Mouse (Mus musculus) spleen, adult 10 weeks (tissue): ENCODE data around the gene Eri2. TPM values are rescaled to one million over a fixed set of nuclear protein-coding genes. Genes with fewer than 3 reads are reported as not detected.

Source experiments
- polyA plus RNA-seq: library from polyadenylated mRNA; stranded (reverse); fragments of 350-450 nt; fragmentation: Illumina TruSeq; extraction: RNeasy Lipid Tissue Mini Kit (QIAGEN cat#74804); gene quantifications from one replicate; pipeline ENCODE4 v1.2.3, GENCODE M21; 2015; ENCODE audit warnings: low replicate concordance; ENCODE audit not compliant: insufficient read depth

The Eri2 gene
- polyA plus RNA-seq, result 12.9 TPM

DNA sequence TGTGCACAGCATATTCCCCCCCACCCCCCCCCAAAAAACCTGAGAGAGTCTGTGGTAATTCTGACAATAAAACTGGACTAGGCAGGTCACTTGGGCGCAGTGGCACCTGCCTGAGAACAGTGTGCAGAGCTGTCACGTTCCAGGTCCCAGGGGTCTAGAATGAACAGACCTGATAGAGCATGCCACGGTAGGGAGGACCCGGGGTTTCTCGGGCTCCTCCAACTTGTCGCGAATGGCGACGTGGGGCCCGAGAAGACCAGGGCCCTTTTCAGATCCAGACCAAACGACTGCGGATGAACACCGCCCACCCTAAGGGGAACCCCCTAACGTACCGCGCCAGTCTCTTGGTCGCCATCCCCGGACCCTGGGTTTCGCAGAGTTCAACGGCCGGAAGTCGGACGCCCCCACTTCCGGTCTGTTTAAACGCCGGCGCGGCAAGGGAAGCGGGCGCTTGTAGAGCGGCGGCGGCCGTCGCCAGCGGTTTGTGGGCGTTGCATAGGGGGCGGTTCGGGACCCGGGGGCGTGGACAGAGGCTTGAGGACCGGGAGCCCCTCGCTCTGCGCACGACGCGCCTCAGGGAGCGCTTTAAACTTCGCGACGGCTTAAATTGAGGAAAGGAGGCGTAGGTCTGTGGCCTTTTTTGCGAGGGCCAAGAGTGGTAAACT lies at the start of gene Eri2, which contains the start of gene Rexo5:
Gene Eri2 (minus strand): TSS at position 473 of the 665 bp plus-strand sequence.
Gene Rexo5 (plus strand): TSS at position 421 of the 665 bp plus-strand sequence.

DNA sequence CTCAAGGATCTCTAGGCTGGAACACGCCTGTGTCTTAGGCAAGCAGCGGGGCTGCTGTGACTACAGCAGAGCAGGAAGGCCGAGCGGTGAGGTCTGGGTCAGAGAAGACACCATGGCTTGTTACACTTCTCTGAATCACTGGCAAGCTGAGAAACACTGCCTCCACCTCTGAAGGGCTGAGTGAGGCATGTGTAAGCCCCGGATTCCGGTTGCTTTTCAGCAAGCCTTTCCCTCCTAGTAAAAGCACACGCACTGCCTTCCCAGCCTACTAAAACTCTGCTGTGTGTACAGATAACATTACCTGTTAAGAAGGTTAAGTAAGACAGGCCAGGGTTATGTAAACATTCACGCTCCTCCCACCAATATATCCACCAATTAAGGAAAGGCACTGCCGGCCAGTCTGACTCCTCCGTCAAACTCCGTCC lies 33.3 kb downstream of the Eri2 start, which contains the start of gene Acsm3:
Gene Acsm3 (plus strand): TSS at position 397 of the 425 bp plus-strand sequence.

DNA sequence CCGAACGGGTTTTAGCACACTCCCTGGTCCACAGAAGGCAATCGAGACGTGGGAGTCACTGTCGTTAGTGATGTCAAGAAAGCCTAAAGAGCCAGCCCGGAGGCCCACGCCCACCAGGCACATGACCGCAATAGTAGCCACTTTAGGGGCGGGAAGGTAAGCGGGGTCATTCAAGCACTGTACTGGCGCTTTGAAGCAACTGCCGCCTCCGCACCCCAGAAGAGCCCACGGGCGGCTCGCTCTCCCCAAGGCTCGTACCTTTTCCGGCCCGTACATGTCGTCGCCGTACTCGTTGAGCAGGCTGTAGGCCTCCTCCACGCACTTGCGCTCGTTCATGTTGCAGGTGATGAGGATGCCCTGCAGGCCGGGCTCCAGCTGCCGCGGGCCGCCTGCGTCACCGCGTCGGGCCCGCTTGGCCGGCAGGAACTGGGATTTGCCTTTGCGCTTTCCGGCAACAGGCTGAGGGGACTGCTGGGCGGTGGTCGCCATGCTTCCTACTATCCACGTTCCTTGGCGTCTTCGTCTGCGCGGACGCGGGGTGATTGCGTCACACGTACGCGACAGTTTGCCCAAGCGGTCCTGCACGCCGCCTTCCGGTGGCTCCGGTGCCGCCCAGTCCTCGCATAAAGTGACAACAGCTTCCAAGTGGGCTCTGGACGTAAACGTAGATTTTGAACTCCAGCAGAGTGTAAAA lies 73.5 kb downstream of the Eri2 start, which contains the start of gene Thumpd1:
Gene Thumpd1 (minus strand): TSS at position 546 of the 694 bp plus-strand sequence.

Other genes with a start within 250 kb of the Eri2 start
- gene Acsm2, start 239.7 kb downstream of the Eri2 start, polyA plus RNA-seq, result not detected
- not detected for gene Acsm1, start 187.0 kb downstream of the Eri2 start, polyA plus RNA-seq
- not detected for gene Acsm4, start 104.0 kb downstream of the Eri2 start, polyA plus RNA-seq
- gene Thumpd1, start 73.3 kb downstream of the Eri2 start, polyA plus RNA-seq, result 65.0 TPM
- gene Acsm3, start 33.1 kb downstream of the Eri2 start, polyA plus RNA-seq, result 0.22 TPM
- gene Rexo5, start 52 bp downstream of the Eri2 start, polyA plus RNA-seq, result 31.5 TPM
- 6.6 TPM for gene Lyrm1, start 101.8 kb upstream of the Eri2 start, polyA plus RNA-seq
- 10.8 TPM for gene Dcun1d3, start 102.2 kb upstream of the Eri2 start, polyA plus RNA-seq